Mouse (Mus musculus): ENCODE data around the gene Eno4. TPM values are rescaled to one million over a fixed set of nuclear protein-coding genes. Genes with fewer than 3 reads are reported as not detected.

The Eno4 gene
- polyA plus RNA-seq, 1 experiment from 2014 or later: 0.37 TPM

DNA sequence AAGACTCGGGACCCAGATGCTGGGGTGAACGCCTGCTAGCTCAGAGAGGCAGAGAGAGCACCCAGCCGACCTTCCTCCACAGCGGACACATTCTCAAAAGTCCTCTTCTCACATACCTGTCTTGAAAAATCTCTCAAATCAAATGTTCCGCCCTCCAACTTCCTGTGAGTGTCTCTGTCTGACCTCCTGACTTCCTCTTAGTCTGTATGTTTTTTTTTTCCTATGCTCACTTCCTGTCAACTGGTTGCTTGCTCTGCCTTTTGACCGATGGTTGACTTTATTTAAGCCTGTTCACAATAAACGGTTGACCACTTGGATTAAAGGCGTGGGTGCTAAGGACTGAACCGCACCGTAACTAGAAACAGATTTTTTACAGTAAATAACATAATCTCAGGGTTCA, 35.2 kb upstream of the Eno4 start:
- Histone ChIP-seq H3K36me3 (ENCODE audit: insufficient read depth, low read length) (no peaks in the 10 kb centered on the region), H3K4me3 (replicated peaks; ENCODE audit: low read depth, low read length) (no peak overlapping the region), H3K27ac (no peak overlapping the region), H3K4me2 (ENCODE audit: low read length) (no peak overlapping the region), H3K27me3 (ENCODE audit: insufficient read depth, low read length) (no peaks in the 10 kb centered on the region), H3K9me3 (replicated peaks; ENCODE audit: low read length) (no peaks in the 10 kb centered on the region), H3K4me1 (replicated peaks; ENCODE audit: insufficient read depth, low read length) (no peaks in the 10 kb centered on the region), H3K9ac (ENCODE audit: low read depth, low read length) (no peak overlapping the region)
- 55% methylated on average over 10 of the region's 10 CpGs for WGBS
- no peak for TF ChIP-seq CTCF (IDR thresholded peaks at IDR 0.05; ENCODE audit: low read depth)
- DNase-seq (ENCODE audit: low spot score): peak; percentile 27
- ATAC-seq (replicated peaks; ENCODE audit: low FRiP score, low read depth): no peak

DNA sequence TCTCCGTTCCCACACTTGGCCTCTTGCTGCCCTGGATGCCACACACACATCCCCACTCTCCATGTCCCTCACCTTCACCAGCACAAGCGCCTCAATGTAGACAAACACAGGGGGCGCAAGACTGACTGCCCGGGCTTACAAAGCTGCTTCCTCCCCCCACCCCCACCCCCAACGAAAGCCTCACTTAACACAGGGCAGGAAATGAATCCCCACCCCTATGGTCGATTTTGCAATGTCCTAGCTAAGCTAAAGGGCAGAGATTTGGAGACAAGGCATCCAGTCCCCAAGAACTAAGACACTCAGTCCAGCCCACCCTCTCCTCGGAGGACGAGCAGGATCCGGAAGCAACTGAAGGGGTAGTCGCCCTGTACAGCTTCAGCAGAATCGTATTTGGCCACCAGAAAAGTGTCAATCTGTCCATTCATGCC, 32.3 kb upstream of the Eno4 start:
- ATAC-seq (replicated peaks; ENCODE audit: low FRiP score, low read depth) (peak; percentile 20; the same call in 1 of the 2 replicates), DNase-seq (ENCODE audit: low spot score) (peak; percentile 59)
- Histone ChIP-seq H3K4me2 (ENCODE audit: low read length) (peak overlapping the region; percentile 60), H3K9me3 (replicated peaks; ENCODE audit: low read length) (no peaks in the 10 kb centered on the region), H3K9ac (ENCODE audit: low read depth, low read length) (peak overlapping the region; percentile 15; the same call in 1 of the 2 replicates), H3K36me3 (ENCODE audit: insufficient read depth, low read length) (no peaks in the 10 kb centered on the region), H3K4me1 (replicated peaks; ENCODE audit: insufficient read depth, low read length) (no peaks in the 10 kb centered on the region), H3K4me3 (replicated peaks; ENCODE audit: low read depth, low read length) (peak overlapping the region; percentile 32), H3K27me3 (ENCODE audit: insufficient read depth, low read length) (no peaks in the 10 kb centered on the region), H3K27ac (no peak overlapping the region)
- TF ChIP-seq CTCF (IDR thresholded peaks at IDR 0.05; ENCODE audit: low read depth): peak; percentile 38; the same call in 1 of the 2 replicates
- 2% methylated on average over 11 of the region's 11 CpGs for WGBS

DNA sequence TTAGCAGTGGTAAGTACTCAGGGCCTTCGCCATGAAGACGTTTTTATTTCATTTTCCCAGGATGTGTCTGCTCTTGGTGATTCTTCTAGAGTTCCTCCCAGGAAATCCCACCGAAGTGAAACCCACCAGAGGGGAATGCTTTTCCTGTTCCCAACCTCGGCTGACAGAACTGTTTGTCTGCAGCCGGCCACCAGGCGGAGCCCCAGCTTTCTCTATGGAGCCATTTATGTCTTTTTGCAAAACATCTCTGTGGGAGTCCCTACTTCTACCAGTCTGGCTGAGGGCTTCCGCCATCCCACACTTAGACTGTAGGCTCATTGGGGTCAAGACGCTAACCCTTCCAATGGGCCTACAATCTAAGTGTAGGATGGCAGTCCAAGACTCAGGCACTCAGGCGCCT, 31.8 kb upstream of the Eno4 start:
- peak; percentile 85 for TF ChIP-seq CTCF (IDR thresholded peaks at IDR 0.05; ENCODE audit: low read depth)
- Histone ChIP-seq H3K27me3 (ENCODE audit: insufficient read depth, low read length) (no peaks in the 10 kb centered on the region), H3K9ac (ENCODE audit: low read depth, low read length) (peak overlapping the region; percentile 15; the same call in 1 of the 2 replicates), H3K9me3 (replicated peaks; ENCODE audit: low read length) (no peaks in the 10 kb centered on the region), H3K36me3 (ENCODE audit: insufficient read depth, low read length) (no peaks in the 10 kb centered on the region), H3K4me3 (replicated peaks; ENCODE audit: low read depth, low read length) (peak overlapping the region; percentile 32), H3K27ac (no peak overlapping the region), H3K4me1 (replicated peaks; ENCODE audit: insufficient read depth, low read length) (no peaks in the 10 kb centered on the region), H3K4me2 (ENCODE audit: low read length) (peak overlapping the region; percentile 60)
- DNase-seq (ENCODE audit: low spot score) (peak; percentile 92), ATAC-seq (replicated peaks; ENCODE audit: low FRiP score, low read depth) (0 out of 2 replicates have a peak, but pooled peaks have one; percentile 26)
- WGBS: 8% methylated on average over 9 of the region's 9 CpGs

DNA sequence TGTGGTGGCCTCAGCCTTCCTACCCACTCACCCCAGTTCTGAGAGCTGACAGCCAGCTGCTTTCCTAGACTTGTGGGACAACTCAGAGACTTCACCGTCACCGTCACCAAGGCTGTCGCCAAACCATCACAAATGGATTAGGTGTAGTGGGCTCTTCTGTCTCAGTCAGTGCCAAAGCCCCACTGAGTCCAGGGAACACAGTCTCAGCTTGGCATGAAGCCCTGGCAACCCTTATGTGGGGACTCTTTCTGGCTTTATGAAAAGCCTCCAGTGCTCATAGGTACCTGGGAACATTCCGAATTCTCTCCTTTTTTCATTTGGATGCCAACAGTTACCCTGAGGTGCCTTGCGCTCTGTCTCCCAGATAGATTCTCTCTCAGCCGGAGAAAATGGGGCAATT, 29.9 kb upstream of the Eno4 start:
- 91% methylated on average over 6 of the region's 6 CpGs for WGBS
- no peaks in the 10 kb centered on the region for H3K27me3 ChIP-seq (ENCODE audit: insufficient read depth, low read length)
- no peak overlapping the region for H3K9ac ChIP-seq (ENCODE audit: low read depth, low read length)
- ATAC-seq (replicated peaks; ENCODE audit: low FRiP score, low read depth): no peak
- H3K4me3 ChIP-seq (replicated peaks; ENCODE audit: low read depth, low read length): no peak overlapping the region
- H3K36me3 ChIP-seq (ENCODE audit: insufficient read depth, low read length): no peaks in the 10 kb centered on the region
- no peak for TF ChIP-seq CTCF (IDR thresholded peaks at IDR 0.05; ENCODE audit: low read depth)
- no peak overlapping the region for H3K27ac ChIP-seq
- DNase-seq (ENCODE audit: low spot score): no peak
- H3K4me2 ChIP-seq (ENCODE audit: low read length): no peak overlapping the region
- no peaks in the 10 kb centered on the region for H3K4me1 ChIP-seq (replicated peaks; ENCODE audit: insufficient read depth, low read length)
- H3K9me3 ChIP-seq (replicated peaks; ENCODE audit: low read length): no peaks in the 10 kb centered on the region

DNA sequence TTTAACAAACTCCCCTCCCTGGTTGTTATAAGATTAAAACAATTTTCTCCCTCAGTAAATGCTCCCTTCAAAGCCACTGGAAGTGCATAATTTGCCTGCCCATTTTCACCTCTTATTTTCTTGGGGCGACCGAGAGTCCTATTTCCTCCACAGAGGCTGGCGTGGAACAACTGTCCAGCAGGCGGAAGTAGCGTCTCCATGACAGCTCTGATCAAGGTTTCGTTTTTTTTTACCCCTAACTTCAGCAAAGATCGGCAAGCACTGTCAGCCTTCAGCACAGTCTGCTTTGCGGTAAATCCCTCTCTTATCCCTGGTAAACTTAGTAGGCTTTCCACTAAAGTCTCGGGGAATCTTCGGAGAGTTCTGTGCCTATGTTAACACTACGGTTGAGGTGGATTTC, 24.6 kb upstream of the Eno4 start:
- H3K9me3 ChIP-seq (replicated peaks; ENCODE audit: low read length): no peaks in the 10 kb centered on the region
- TF ChIP-seq CTCF (IDR thresholded peaks at IDR 0.05; ENCODE audit: low read depth): peak; percentile 49; the same call in 1 of the 2 replicates
- no peaks in the 10 kb centered on the region for H3K27me3 ChIP-seq (ENCODE audit: insufficient read depth, low read length)
- H3K4me1 ChIP-seq (replicated peaks; ENCODE audit: insufficient read depth, low read length): 0 out of 2 replicates have a peak, but pooled peaks cover 4% of the 10 kb centered on the region
- ATAC-seq (replicated peaks; ENCODE audit: low FRiP score, low read depth): no peak
- H3K36me3 ChIP-seq (ENCODE audit: insufficient read depth, low read length): no peaks in the 10 kb centered on the region
- no peak overlapping the region for H3K27ac ChIP-seq
- 0 out of 2 replicates have a peak overlapping the region, but pooled peaks have one; percentile 20 for H3K4me3 ChIP-seq (replicated peaks; ENCODE audit: low read depth, low read length)
- WGBS: 10% methylated on average over 11 of the region's 11 CpGs
- peak; percentile 55 for DNase-seq (ENCODE audit: low spot score)
- H3K4me2 ChIP-seq (ENCODE audit: low read length): peak overlapping the region; percentile 44
- H3K9ac ChIP-seq (ENCODE audit: low read depth, low read length): no peak overlapping the region

DNA sequence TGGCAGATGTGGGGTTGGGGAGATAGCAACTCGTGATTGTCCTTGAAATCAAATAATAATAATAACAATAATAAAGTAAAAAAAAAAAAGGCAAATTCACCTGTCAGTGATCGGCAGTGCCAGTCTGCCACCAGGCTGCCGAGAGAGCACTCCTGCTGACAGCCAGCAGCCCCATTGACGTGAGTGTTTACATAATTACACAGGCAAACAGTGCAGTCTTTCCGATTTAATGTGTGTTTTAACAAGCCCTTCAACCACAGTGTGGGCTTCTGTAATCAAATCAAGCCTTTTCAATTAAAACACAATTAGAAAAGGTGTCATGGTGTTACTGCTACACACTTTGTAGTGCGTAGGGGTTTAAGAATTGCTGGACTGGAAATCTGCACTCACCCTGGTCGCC, 24.1 kb upstream of the Eno4 start:
- TF ChIP-seq CTCF (IDR thresholded peaks at IDR 0.05; ENCODE audit: low read depth): no peak
- Histone ChIP-seq H3K4me1 (replicated peaks; ENCODE audit: insufficient read depth, low read length) (0 out of 2 replicates have a peak, but pooled peaks cover 4% of the 10 kb centered on the region), H3K27ac (no peak overlapping the region), H3K4me3 (replicated peaks; ENCODE audit: low read depth, low read length) (no peak overlapping the region), H3K9me3 (replicated peaks; ENCODE audit: low read length) (no peaks in the 10 kb centered on the region), H3K36me3 (ENCODE audit: insufficient read depth, low read length) (no peaks in the 10 kb centered on the region), H3K9ac (ENCODE audit: low read depth, low read length) (no peak overlapping the region), H3K4me2 (ENCODE audit: low read length) (peak overlapping the region; percentile 44), H3K27me3 (ENCODE audit: insufficient read depth, low read length) (no peaks in the 10 kb centered on the region)
- 11% methylated on average over 7 of the region's 7 CpGs for WGBS
- ATAC-seq (replicated peaks; ENCODE audit: low FRiP score, low read depth): no peak
- DNase-seq (ENCODE audit: low spot score): no peak
